Mouse (Mus musculus): ENCODE measurements around the gene Ifitm2.

DNA sequence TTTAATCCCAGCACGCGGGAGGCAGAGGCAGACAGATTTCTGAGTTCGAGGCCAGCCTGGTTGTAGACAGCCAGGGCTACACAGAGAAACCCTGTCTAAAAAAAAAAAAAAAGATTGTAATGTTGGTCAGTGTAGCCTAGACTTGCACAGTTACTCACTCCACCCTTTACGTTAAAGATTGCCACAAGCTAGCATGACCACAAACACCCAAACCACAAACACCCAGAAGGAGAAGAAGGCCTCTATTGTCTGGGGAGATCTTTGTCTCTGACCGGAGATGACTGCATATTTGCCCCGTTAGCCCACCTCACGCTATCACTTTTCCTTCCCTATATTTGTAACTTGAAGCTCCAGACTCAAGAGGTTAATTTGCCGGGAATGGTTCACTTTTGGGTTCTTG is 25.9 kb upstream of the Ifitm2 start:
- TF ChIP-seq EP300 (IDR thresholded peaks at IDR 0.05; ENCODE audit: low read depth) (peak; percentile 48; the same call in 1 of the 2 replicates), CTCF (IDR thresholded peaks at IDR 0.05; ENCODE audit: low read depth) (no peak)

Data from liver, postnatal 0 days (tissue).